Mouse (Mus musculus): ENCODE measurements around the gene Zfpl1. TPM values are rescaled to one million over a fixed set of nuclear protein-coding genes. Genes with fewer than 3 reads are reported as not detected.

Zfpl1 gene
- total RNA-seq, 2 experiments from 2014 or later = 29.8 to 34.1 TPM

- no peak for DNase-seq (ENCODE audit: low spot score in 2 of 2)
Observed at GRCm38 (mm10) chr19:6035966-6036585, 48.7 kb downstream of the Zfpl1 start.

Small RNA genes within 50 kb of the gene (microRNA-seq; reads per million reads assigned to microRNA genes)
- 0.95 to 1.2 reads per million in 2 experiments for gene Mir6988 (ENCODE audit: borderline number of aligned reads in 2 of 2)

Other genes with a start within 250 kb of the Zfpl1 start
- gene Frmd8, start 209.7 kb downstream of the Zfpl1 start, total RNA-seq (2021) = 10 to 100 TPM; 21.1 to 42.8 TPM
- 10 to 100 TPM in 1 of 2 experiments, 1 to 10 TPM in 1; 4.9 to 19.0 TPM for gene Slc25a45, start 207.1 kb downstream of the Zfpl1 start, total RNA-seq (2021)
- gene Tigd3, start 190.8 kb downstream of the Zfpl1 start, total RNA-seq (2021) = 1 to 10 TPM in 1 of 2 experiments, under 1 TPM in 1; 0.90 to 1.1 TPM
- gene Dpf2, start 171.9 kb downstream of the Zfpl1 start, total RNA-seq (2021) = 100 to 1,000 TPM; 111 to 129 TPM
- gene Cdc42ep2, start 160.1 kb downstream of the Zfpl1 start, total RNA-seq (2021) = 1 to 10 TPM; 5.2 to 8.0 TPM
- gene Pola2, start 120.8 kb downstream of the Zfpl1 start, total RNA-seq (2021) = 10 to 100 TPM; 15.5 to 16.8 TPM
- not detected for gene Slc22a20, start 98.8 kb downstream of the Zfpl1 start, total RNA-seq (2021)
- 10 to 100 TPM; 31.6 to 35.5 TPM for gene Capn1, start 69.1 kb downstream of the Zfpl1 start, total RNA-seq (2021)
- 10 to 100 TPM; 49.7 to 71.3 TPM for gene Syvn1, start 38.4 kb downstream of the Zfpl1 start, total RNA-seq (2021)
- gene Mrpl49, start 27.2 kb downstream of the Zfpl1 start, total RNA-seq (2021) = 10 to 100 TPM; 53.3 to 59.7 TPM
- 1,000 to 10,000 TPM; 1,067 to 1,157 TPM for gene Fau, start 27.1 kb downstream of the Zfpl1 start, total RNA-seq (2021)
- 10 to 100 TPM; 29.1 to 32.9 TPM for gene Znhit2, start 23.8 kb downstream of the Zfpl1 start, total RNA-seq (2021)
- gene Tm7sf2, start 16.6 kb downstream of the Zfpl1 start, total RNA-seq (2021) = 10 to 100 TPM; 19.7 to 36.7 TPM
- gene Vps51, start 7.7 kb downstream of the Zfpl1 start, total RNA-seq (2021) = 10 to 100 TPM; 51.6 to 58.8 TPM
- not detected for gene Tmem262, start 4.9 kb downstream of the Zfpl1 start, total RNA-seq (2021)
- gene Gm28374, start 2.7 kb downstream of the Zfpl1 start, total RNA-seq (2021) = not detected
- gene Cdca5, start within 50 bp of the Zfpl1 start, total RNA-seq (2021) = under 1 TPM; 0.58 to 0.60 TPM
- not detected for gene AC131692.1, start 9.5 kb upstream of the Zfpl1 start, total RNA-seq (2021)
- not detected for gene Naaladl1, start 20.8 kb upstream of the Zfpl1 start, total RNA-seq (2021)
- gene Sac3d1, start 33.7 kb upstream of the Zfpl1 start, total RNA-seq (2021) = 10 to 100 TPM; 12.9 to 17.2 TPM
- 10 to 100 TPM; 26.8 to 28.1 TPM for gene Snx15, start 43.3 kb upstream of the Zfpl1 start, total RNA-seq (2021)
- gene Batf2, start 56.0 kb upstream of the Zfpl1 start, total RNA-seq (2021) = 1 to 10 TPM; 1.6 to 3.1 TPM
- 10 to 100 TPM; 84.7 to 87.7 TPM for gene Arl2, start 56.6 kb upstream of the Zfpl1 start, total RNA-seq (2021)
- 1 to 10 TPM in 1 of 2 experiments, under 1 TPM in 1; 0.99 to 1.3 TPM for gene Majin, start 99.4 kb upstream of the Zfpl1 start, total RNA-seq (2021)
- 10 to 100 TPM; 21.9 to 24.2 TPM for gene Gpha2, start 141.4 kb upstream of the Zfpl1 start, total RNA-seq (2021)
- 100 to 1,000 TPM in 1 of 2 experiments, 10 to 100 TPM in 1; 97.0 to 115 TPM for gene Ppp2r5b, start 150.9 kb upstream of the Zfpl1 start, total RNA-seq (2021)
- gene Atg2a, start 156.7 kb upstream of the Zfpl1 start, total RNA-seq (2021) = 10 to 100 TPM; 26.4 to 37.1 TPM
- 100 to 1,000 TPM; 112 to 157 TPM for gene Ehd1, start 191.8 kb upstream of the Zfpl1 start, total RNA-seq (2021)
- gene Cdc42bpg, start 221.5 kb upstream of the Zfpl1 start, total RNA-seq (2021) = 10 to 100 TPM; 15.1 to 19.3 TPM

All from adrenal gland, adult 18-20 months (tissue).